In genomic region chr2:54318559-54318958, GRCm38 (mm10) we compare ENCODE assay signal across 18 mouse cellular contexts.
DNase-seq lines count a peak whose midpoint lies in the region; ATAC-seq and TF ChIP-seq lines count a peak whose summit lies in the region.
"Had no signal": no experiment of that assay in that cellular context is flagged by ENCODE, and none has a peak within 500 bp of the region (broad histone marks: within the 10 kb centered on the region; RNA-seq: fewer than 3 reads in every experiment).

No protein-coding gene starts in this region.

- no peaks in the 10 kb centered on the region for H3K79me2 ChIP-seq in heart, adult 2 months (replicated peaks; ENCODE audit: control insufficient read depth, insufficient read depth, low read length)

- ATAC-seq in midbrain, embryonic 15.5 days (replicated peaks), result peak; percentile 42; the same call in 1 of the 2 replicates
- ATAC-seq in forebrain, embryonic 15.5 days (replicated peaks), result no peak
- ATAC-seq: activated CD4-positive, CD25-positive, alpha-beta regulatory T cell, adult 4 months; forebrain, embryonic 13.5 days had no signal

- no peak overlapping the region for H3K9ac ChIP-seq in heart, adult 2 months (ENCODE audit: low read depth, low read length)
- no peak overlapping the region for H3K9ac ChIP-seq in midbrain, embryonic 15.5 days
- no peak overlapping the region for H3K9ac ChIP-seq in forebrain, embryonic 15.5 days (replicated peaks)
- H3K9ac ChIP-seq: forebrain, embryonic 13.5 days; heart, embryonic 12.5 days had no signal

- TF ChIP-seq POLR2A in heart, adult 2 months (IDR thresholded peaks at IDR 0.05; ENCODE audit: insufficient read depth, low read depth, low read length), result no peak

- no peaks in the 10 kb centered on the region for H3K36me3 ChIP-seq in heart, adult 2 months (ENCODE audit: control insufficient read depth, insufficient read depth, low read length)
- H3K36me3 ChIP-seq in midbrain, embryonic 15.5 days (replicated peaks), result no peaks in the 10 kb centered on the region
- H3K36me3 ChIP-seq in midbrain, embryonic 10.5 days, result no peaks in the 10 kb centered on the region
- H3K36me3 ChIP-seq in forebrain, embryonic 15.5 days, result no peaks in the 10 kb centered on the region
- H3K36me3 ChIP-seq: heart, embryonic 12.5 days had no signal

- TF ChIP-seq CTCF in heart, adult 2 months (IDR thresholded peaks at IDR 0.05), result no peak

- H3K4me1 ChIP-seq in heart, adult 2 months (ENCODE audit: control insufficient read depth, insufficient read depth, low read length), result no peaks in the 10 kb centered on the region
- H3K4me1 ChIP-seq in midbrain, embryonic 15.5 days, result no peaks in the 10 kb centered on the region; the same call in 1 of the 2 replicates
- H3K4me1 ChIP-seq in midbrain, embryonic 10.5 days, result no peaks in the 10 kb centered on the region
- no peaks in the 10 kb centered on the region for H3K4me1 ChIP-seq in forebrain, embryonic 15.5 days
- H3K4me1 ChIP-seq: forebrain, embryonic 13.5 days; heart, embryonic 12.5 days had no signal

- WGBS in heart, adult 2 months, result 61% methylated on average over 3 of the region's 3 CpGs
- WGBS in midbrain, embryonic 15.5 days, result 60% methylated on average over 3 of the region's 3 CpGs
- whole genome bisulfite sequencing in midbrain, embryonic 10.5 days, result 65% methylated on average over 3 of the region's 3 CpGs
- 60% methylated on average over 3 of the region's 3 CpGs for WGBS in forebrain, embryonic 15.5 days

- no peak overlapping the region for H3K4me2 ChIP-seq in midbrain, embryonic 15.5 days
- H3K4me2 ChIP-seq in forebrain, embryonic 15.5 days (replicated peaks), result no peak overlapping the region
- H3K4me2 ChIP-seq: forebrain, embryonic 13.5 days; heart, embryonic 12.5 days had no signal

- H3K9me3 ChIP-seq in midbrain, embryonic 15.5 days, result no peaks in the 10 kb centered on the region
- no peaks in the 10 kb centered on the region for H3K9me3 ChIP-seq in midbrain, embryonic 10.5 days (replicated peaks)
- no peaks in the 10 kb centered on the region for H3K9me3 ChIP-seq in forebrain, embryonic 15.5 days
- H3K9me3 ChIP-seq: forebrain, embryonic 13.5 days; heart, embryonic 12.5 days had no signal

- no peak for TF ChIP-seq EP300 in heart, adult 2 months (IDR thresholded peaks at IDR 0.05; ENCODE audit: insufficient read depth, low read depth, low read length)

- intact Hi-C loops in heart, adult 2 months (cut with DNase I), result no loop called here

- no peak overlapping the region for H3K27ac ChIP-seq in heart, adult 2 months
- H3K27ac ChIP-seq in midbrain, embryonic 15.5 days, result no peak overlapping the region
- H3K27ac ChIP-seq in midbrain, embryonic 10.5 days (replicated peaks), result no peak overlapping the region
- no peak overlapping the region for H3K27ac ChIP-seq in forebrain, embryonic 15.5 days (replicated peaks)
- H3K27ac ChIP-seq: forebrain, embryonic 13.5 days; layer of hippocampus, adult 2 months had no signal

- DNase-seq in heart, adult 11 months, result peak; percentile 52
- no peak for DNase-seq in heart, adult 2 months
- DNase-seq in midbrain, embryonic 10.5 days (ENCODE audit: low spot score), result no peak
- DNase-seq in forelimb bud, embryonic 11.5 days (ENCODE audit: low read depth, low spot score), result peak; percentile 16
- DNase-seq in mesoderm, embryonic 11.5 days (ENCODE audit: low read depth, low spot score), result peak; percentile 37
- no peak for DNase-seq in spleen, postnatal 36 days (ENCODE audit: low spot score in 2 of 2)
- DNase-seq: adrenal gland, postnatal 25 days; gastrocnemius, postnatal 14 days; heart, postnatal 4 days; kidney, adult 11 months; liver; lung, adult 18-20 months had no signal

- no peaks in the 10 kb centered on the region for H3K27me3 ChIP-seq in heart, adult 2 months (ENCODE audit: control insufficient read depth, insufficient read depth, low read length)
- H3K27me3 ChIP-seq in midbrain, embryonic 15.5 days (replicated peaks), result no peaks in the 10 kb centered on the region
- H3K27me3 ChIP-seq in midbrain, embryonic 10.5 days (ENCODE audit: low read depth, poor library complexity, severe bottlenecking), result no peaks in the 10 kb centered on the region
- no peaks in the 10 kb centered on the region for H3K27me3 ChIP-seq in forebrain, embryonic 15.5 days
- H3K27me3 ChIP-seq: forebrain, embryonic 13.5 days; heart, embryonic 12.5 days had no signal

- no peak overlapping the region for H3K4me3 ChIP-seq in heart, adult 2 months
- no peak overlapping the region for H3K4me3 ChIP-seq in midbrain, embryonic 15.5 days
- no peak overlapping the region for H3K4me3 ChIP-seq in midbrain, embryonic 10.5 days
- no peak overlapping the region for H3K4me3 ChIP-seq in forebrain, embryonic 15.5 days
- H3K4me3 ChIP-seq: forebrain, embryonic 13.5 days; heart, embryonic 12.5 days; layer of hippocampus, adult 2 months had no signal

Comparison
In these comparisons a context has a peak if more than half of its experiments do, and no peak if none do; other contexts are left out.
1. DNase-seq: peak in heart, adult 11 months (single experiment), forelimb bud, embryonic 11.5 days (single experiment) and mesoderm, embryonic 11.5 days (single experiment); none in heart, adult 2 months (0 of 2), midbrain, embryonic 10.5 days (single experiment) and spleen, postnatal 36 days (0 of 2).